Mouse (Mus musculus) right cerebral cortex, postnatal 10 days (tissue): ENCODE measurements at regions not wholly inside any gene's neighbourhood (a gene's known extent, or its start where the extent isn't known, plus 50 kb on each side); places are given as distances from the start of the nearest gene placed in this dataset.
A peak's percentile ranks its signal among the peaks of the same experiment; 100 is the strongest.

ENCODE experiments used
- DNase-seq, 2 experiments: peaks; one replicate each; pipeline ENCODE4 v3.0.0; 2021; ENCODE audit warnings: low spot score in 2 of 2

DNA sequence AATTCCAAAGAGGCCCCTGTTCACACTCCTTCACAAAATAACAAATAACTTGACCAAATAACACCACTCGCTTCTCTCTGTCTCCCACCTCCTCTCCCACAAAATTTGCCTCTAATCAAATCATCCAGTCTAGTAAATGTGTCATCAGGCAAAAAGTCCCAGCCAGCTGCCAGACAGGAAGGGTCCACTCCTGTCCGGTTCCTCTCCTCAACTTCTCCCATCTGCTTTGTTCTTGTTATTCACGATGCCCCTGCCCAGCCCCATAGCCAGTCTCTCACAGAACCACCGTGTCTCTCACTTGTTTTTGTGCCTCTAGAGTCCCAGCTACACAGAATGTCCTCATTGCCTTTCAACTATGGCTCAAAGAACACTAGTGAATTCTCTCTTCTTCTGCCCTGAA, 53.8 kb downstream of the Ch25h start:
- DNase-seq, result no peak

DNA sequence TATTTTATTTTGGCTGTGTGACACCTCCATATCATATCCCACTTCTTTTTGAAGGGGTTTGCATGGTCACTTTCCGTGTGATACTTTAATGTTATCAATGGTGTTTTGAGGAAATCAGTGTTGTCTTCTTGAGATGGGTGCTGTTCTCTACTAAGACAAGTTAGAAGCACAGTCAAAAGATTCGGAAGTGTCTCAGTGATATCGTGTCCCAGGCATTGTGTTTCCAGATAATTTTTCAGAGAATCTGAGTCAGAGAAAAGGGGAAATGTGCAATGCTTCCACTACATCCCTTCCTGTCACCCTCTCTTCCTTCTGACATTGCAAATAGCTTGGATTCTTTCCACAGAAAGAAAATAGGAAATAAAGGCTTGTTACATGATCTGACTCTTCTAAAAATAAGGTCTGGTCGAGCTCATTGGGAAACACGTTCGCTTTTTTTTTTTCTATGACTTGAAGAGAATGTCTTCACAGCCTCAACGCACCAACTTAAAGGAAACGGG, 54.6 kb downstream of the Ch25h start:
- DNase-seq, result no peak

DNA sequence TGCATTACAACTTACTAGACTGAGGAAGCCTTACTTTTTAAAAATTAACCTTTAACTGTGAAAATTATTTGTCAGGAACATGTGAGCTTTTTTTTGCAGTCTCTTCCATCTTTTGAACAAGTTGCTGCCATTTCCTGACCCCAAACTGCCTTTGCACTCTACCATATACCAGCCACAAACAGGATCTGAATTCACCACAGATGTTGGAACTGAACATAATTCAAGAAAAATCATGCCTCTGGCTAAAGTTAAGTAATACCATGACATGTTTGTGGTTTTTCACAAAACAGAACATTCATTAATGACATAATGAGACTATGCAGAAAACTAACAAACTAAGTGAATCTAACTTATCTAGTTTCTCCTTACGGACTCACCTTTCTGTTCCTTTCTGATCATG, 67.8 kb downstream of the Ch25h start:
- no peak for DNase-seq

DNA sequence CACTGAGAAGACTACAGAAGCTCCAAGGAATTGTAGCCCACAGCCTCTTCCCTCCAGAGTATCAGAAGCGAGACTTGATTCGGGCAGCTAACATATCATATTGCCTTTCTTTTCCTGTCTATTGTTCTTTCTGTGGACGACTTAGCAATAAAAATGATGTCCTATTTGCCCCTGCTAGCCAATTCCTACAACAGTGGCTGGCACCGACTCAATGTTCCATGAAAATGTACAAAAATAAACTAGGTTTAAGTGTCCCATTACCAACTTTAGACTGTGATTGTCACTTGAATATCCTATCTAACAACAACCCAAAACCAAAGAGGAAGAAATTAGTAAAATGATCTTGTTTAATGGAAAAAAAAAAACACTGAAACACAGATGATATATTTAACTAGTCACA, 68.3 kb downstream of the Ch25h start:
- no peak for DNase-seq

DNA sequence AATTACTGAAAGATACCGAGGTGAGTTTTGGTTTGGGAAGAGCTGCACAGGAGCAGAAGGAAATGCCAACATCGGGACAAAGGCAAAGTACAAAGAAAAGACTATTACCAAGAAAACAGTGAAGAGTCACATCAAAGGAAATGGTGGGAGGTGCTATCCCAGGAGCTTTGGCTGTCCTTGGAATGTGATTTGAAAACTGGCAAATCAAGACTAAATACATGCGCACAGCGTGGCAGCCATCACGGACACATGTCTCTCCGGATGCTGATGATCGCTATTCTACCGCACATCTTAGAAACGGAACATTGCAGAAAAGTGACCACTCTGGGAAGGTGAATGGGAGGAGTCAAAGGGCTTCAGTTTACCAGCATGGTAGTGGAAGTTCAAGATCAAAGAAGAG, 78.7 kb downstream of the Ch25h start:
- no peak for DNase-seq

DNA sequence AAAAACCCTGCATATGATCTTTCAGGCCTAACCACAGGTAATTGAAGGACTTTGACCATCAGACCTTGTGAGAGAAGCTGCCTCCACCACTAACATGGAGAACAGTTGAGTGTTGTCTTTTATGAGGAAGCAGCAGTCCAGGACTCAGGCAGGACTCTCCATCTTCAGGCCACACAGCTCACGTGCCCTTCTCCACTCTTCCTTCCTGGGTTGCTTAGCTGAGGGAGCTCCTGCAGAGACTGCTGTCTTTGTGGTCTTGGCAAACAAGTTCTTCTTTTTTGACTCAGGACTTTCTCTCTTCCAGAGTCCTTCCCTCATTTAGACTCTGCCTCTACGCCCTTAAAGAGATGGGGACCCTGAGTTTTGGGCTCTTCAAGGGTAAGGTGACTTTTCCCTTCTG, 85.0 kb downstream of the Ch25h start:
- DNase-seq, result peak in 1 of 2 experiments; percentile 19

DNA sequence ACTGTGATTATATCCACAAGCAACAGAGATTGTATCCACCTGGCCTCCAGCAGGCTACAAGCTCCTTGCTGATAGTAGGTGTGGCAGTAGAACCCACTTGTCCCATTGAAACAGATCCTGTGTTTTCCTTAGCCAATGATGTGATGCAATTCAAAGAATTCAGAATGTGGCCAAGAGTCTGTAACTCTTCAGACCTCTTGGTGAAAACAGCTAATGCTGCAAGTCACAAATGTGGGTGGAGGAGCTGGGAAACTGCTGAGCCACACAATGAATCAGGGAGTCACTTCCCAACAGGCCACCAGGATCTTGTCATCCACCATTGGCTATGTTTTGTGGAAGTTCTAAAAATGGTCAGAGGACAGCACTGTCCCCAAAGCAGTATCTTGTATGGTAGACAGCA, 92.1 kb downstream of the Fas start:
- DNase-seq, result no peak
